Mouse (Mus musculus): ENCODE data around the gene Hnrnpdl. TPM values are rescaled to one million over a fixed set of nuclear protein-coding genes. Genes with fewer than 3 reads are reported as not detected.

The Hnrnpdl gene
- polyA plus RNA-seq (2015; fragmentation: Nextera tagmentation; extraction: Ambion mirVana): 231 and 237 TPM in 2 replicates

DNA sequence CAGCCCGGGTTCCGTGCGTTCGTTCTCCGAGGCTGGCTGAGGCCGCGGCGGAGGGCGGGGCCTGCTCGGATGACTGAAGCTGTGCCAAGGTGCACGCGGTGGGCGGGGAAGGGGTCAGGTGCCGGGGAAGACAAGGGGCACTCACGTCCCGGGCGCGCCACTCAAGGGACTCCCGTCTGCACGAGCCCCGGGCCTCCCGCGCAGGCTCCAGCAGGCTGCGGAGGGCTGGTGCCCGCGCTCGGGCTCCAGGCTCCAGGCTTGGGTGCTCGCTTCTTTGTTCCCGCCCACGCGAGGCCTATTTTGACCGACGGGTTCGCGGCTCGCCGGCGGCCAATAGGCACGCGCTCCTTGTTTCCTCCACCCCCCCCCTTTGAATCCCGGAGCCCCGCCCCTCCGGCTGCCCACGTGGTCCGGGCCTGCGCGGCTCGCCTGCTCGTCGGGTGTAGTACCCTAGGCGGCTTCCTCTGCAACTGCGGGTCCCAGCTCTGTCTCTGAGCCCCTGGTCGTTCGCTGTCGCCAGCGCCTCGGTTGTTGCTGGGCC is at the start of gene Hnrnpdl, which contains the start of gene Enoph1:
Gene Hnrnpdl (minus strand): TSS at position 63 of the 541 bp plus-strand sequence.
Gene Enoph1 (plus strand): TSS at position 384 of the 541 bp plus-strand sequence.
- H3K36me3 ChIP-seq: peaks cover 17% of the 10 kb centered on the region
- peak within 1 kb of the TSS; percentile 100 for H3K27ac ChIP-seq
- peak within 1 kb of the TSS; percentile 78 for H3K4me2 ChIP-seq
- no peaks in the 10 kb centered on the region for H3K27me3 ChIP-seq
- H3K9ac ChIP-seq: peak within 1 kb of the TSS; percentile 99
- WGBS: under 1% methylated on average over 56 of the region's 57 CpGs
- ATAC-seq (ENCODE audit: low FRiP score): peak; percentile 92
- no peaks in the 10 kb centered on the region for H3K9me3 ChIP-seq
- H3K4me3 ChIP-seq: peak within 1 kb of the TSS; percentile 89
- peaks cover 57% of the 10 kb centered on the region for H3K4me1 ChIP-seq (replicated peaks)

GRCm38 (mm10) chr5:100085097-100085496 is 45.6 kb upstream of the Hnrnpdl start:
- no peak for ATAC-seq (ENCODE audit: low FRiP score)
- H3K27ac ChIP-seq: peak overlapping the region; percentile 50; the same call in 1 of the 2 replicates
- no peaks in the 10 kb centered on the region for H3K27me3 ChIP-seq
- WGBS: 61% methylated on average over 8 of the region's 8 CpGs
- H3K4me2 ChIP-seq: no peak overlapping the region
- H3K4me3 ChIP-seq: no peak overlapping the region
- peaks cover 26% of the 10 kb centered on the region for H3K4me1 ChIP-seq (replicated peaks)
- H3K36me3 ChIP-seq: no peaks in the 10 kb centered on the region
- no peak overlapping the region for H3K9ac ChIP-seq
- no peaks in the 10 kb centered on the region for H3K9me3 ChIP-seq

DNA sequence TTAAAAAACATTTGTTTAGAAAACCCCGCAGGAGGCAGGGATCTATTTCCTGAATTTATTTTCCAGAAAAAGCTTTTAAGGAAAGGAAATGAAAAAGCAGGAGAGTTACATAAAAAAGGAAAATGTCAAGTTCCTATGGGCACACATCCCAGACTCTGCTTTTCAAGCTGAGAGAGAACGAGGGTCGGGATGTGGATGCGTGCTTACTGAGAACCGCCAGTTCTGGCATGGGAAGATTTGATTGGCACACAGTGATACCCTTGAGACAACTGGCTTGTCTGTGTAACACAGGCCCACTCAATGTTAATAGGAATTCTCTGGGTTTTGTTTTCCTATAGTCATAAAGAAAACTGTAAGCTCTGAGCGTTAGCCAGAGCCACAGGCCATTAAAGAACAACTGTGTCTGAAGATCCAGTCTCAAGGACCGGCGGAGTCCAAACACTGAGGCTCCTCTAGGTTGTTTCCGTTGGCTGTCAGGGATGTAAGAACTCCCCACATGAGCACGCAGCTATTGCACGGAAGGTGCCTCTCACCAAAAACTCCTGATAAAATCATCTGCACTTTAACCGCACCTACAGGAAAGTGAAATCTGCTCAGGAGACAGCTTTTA is 44.6 kb upstream of the Hnrnpdl start:
- WGBS: 61% methylated on average over 12 of the region's 12 CpGs
- Histone ChIP-seq H3K27me3 (no peaks in the 10 kb centered on the region), H3K36me3 (no peaks in the 10 kb centered on the region), H3K4me3 (no peak overlapping the region), H3K4me1 (replicated peaks) (peaks cover 32% of the 10 kb centered on the region), H3K4me2 (no peak overlapping the region), H3K9ac (no peak overlapping the region), H3K27ac (peak overlapping the region; percentile 48), H3K9me3 (no peaks in the 10 kb centered on the region)
- ATAC-seq (ENCODE audit: low FRiP score): no peak

DNA sequence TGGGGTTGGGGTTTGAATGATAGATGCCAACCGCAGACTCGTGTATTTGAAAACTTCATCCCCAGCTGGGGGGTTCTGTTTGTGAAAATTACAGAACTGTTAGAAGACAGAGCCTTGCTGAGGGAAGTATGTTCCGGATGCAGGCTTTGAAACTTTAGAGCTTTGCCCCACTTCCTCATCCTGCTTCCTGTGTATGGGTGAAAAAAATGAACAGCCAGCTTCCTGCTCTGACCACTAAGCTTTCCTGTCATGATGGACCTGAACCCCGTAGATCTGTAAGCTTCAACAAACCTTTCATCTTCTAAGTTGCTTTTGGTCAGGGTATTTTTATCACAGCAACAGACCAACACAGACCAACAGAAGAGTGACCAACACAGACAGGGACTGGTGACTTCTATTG is 42.5 kb upstream of the Hnrnpdl start:
- H3K4me2 ChIP-seq: no peak overlapping the region
- H3K36me3 ChIP-seq: no peaks in the 10 kb centered on the region
- H3K4me1 ChIP-seq (replicated peaks): peaks cover 39% of the 10 kb centered on the region
- H3K27me3 ChIP-seq: no peaks in the 10 kb centered on the region
- H3K4me3 ChIP-seq: no peak overlapping the region
- no peak overlapping the region for H3K9ac ChIP-seq
- 93% methylated on average over 4 of the region's 4 CpGs for WGBS
- no peak for ATAC-seq (ENCODE audit: low FRiP score)
- no peak overlapping the region for H3K27ac ChIP-seq
- H3K9me3 ChIP-seq: no peaks in the 10 kb centered on the region

DNA sequence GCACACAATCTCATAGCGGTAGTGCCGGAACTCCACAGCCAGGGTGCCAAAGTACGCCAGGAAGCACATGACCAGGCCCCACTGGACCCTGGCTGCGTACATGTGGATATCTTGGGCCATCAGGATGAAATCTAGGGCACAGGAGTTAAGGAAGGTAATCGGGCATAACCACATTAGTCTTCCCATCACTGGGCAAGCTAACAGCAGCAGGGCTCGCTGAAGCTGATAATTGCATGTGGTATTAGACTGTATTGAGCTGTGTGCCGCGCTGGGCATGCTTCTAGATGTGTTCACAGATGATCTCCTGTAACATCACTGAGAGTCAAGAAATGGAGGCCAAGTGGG is 40.4 kb upstream of the Hnrnpdl start:
- peak; percentile 50; the same call in 1 of the 2 replicates for ATAC-seq (ENCODE audit: low FRiP score)

GRCm38 (mm10) chr5:100079040-100079930 is 39.8 kb upstream of the Hnrnpdl start:
- Histone ChIP-seq H3K9ac (peak overlapping the region; percentile 55; the same call in 1 of the 2 replicates), H3K4me1 (replicated peaks) (peaks cover 26% of the 10 kb centered on the region), H3K36me3 (no peaks in the 10 kb centered on the region), H3K27ac (no peak overlapping the region), H3K4me3 (peak overlapping the region; percentile 27), H3K9me3 (no peaks in the 10 kb centered on the region), H3K4me2 (peak overlapping the region; percentile 48), H3K27me3 (no peaks in the 10 kb centered on the region)
- peak; percentile 62 for ATAC-seq (ENCODE audit: low FRiP score)
- WGBS: 33% methylated on average over 36 of the region's 36 CpGs

More for the DNA sequence above, 40.4 kb upstream of the Hnrnpdl start:
- Histone ChIP-seq H3K27ac (no peak overlapping the region), H3K27me3 (no peaks in the 10 kb centered on the region), H3K36me3 (no peaks in the 10 kb centered on the region), H3K9me3 (no peaks in the 10 kb centered on the region), H3K4me3 (no peak overlapping the region), H3K9ac (no peak overlapping the region), H3K4me1 (replicated peaks) (peaks cover 27% of the 10 kb centered on the region), H3K4me2 (peak overlapping the region; percentile 48; the same call in 1 of the 2 replicates)
- WGBS: 72% methylated on average over 8 of the region's 8 CpGs

DNA sequence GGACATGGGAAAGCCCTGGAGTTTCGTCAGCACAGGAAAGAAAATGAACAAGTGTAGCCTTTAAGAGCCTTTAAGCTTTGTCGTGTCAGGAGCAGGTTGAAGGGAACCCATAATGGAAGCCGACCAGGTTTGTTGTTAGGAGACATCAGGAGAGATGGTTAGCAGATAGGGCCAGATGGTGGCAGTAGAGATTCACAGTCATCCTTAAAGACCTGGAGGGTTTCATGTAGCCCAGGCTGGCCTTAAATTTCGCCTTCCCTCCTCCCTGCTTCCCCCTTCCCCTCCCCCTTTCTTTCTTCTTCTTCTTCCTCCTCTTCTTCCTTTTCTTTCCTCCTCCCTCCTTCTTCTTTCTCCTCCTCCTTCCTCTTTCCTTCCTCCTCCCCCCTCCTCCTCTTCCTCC is 35.1 kb upstream of the Hnrnpdl start:
- no peak overlapping the region for H3K9ac ChIP-seq
- no peak overlapping the region for H3K4me2 ChIP-seq
- H3K36me3 ChIP-seq: peaks cover 11% of the 10 kb centered on the region
- no peaks in the 10 kb centered on the region for H3K27me3 ChIP-seq
- ATAC-seq (ENCODE audit: low FRiP score): no peak
- H3K27ac ChIP-seq: no peak overlapping the region
- peaks cover 17% of the 10 kb centered on the region for H3K4me1 ChIP-seq (replicated peaks)
- no peak overlapping the region for H3K4me3 ChIP-seq
- WGBS: 59% methylated on average over 4 of the region's 4 CpGs
- H3K9me3 ChIP-seq: no peaks in the 10 kb centered on the region

DNA sequence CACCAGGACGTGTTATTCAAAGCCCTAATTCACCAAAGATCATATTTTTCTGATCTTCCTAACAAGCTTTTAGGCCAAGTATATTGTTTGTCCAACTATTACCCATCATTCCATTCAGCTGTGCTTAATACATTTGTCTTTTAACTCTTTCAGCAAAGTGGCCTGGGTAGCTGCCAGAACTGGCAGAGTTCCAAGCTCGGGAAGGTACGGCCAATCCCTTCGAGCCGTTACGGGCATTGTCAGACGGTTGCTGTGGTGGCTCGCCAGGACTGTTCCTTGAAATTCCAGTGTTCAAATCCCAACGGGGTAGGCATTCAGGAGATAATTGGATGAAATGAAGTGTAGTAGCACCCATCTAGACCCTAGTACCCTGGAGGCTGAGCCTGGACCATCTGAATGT is 33.1 kb upstream of the Hnrnpdl start:
- no peaks in the 10 kb centered on the region for H3K9me3 ChIP-seq
- 61% methylated on average over 9 of the region's 9 CpGs for WGBS
- no peak overlapping the region for H3K4me2 ChIP-seq
- no peak overlapping the region for H3K27ac ChIP-seq
- H3K9ac ChIP-seq: no peak overlapping the region
- no peak for ATAC-seq (ENCODE audit: low FRiP score)
- no peaks in the 10 kb centered on the region for H3K27me3 ChIP-seq
- peaks cover 5% of the 10 kb centered on the region for H3K4me1 ChIP-seq (replicated peaks)
- H3K4me3 ChIP-seq: no peak overlapping the region
- H3K36me3 ChIP-seq: peaks cover 26% of the 10 kb centered on the region

DNA sequence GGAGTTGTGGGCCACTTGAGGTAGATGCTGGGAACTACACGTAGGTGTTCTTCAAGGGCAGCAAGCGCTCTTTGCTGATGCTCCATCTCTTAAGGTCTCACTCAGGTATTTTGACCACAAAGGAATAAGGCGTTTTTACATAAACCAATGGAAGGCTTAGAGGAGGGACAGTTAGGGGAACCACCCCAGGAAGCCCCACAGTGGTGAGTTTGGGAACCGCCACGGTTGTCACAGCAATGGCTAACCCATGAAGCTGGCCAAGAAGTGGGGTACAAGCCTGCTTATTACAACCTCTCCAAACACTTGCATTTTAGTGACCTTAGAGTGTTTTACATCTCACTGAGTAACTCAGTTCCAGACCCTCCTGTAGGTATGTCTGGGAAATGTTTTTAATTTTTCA is 32.1 kb upstream of the Hnrnpdl start:
- Histone ChIP-seq H3K27me3 (no peaks in the 10 kb centered on the region), H3K36me3 (peaks cover 36% of the 10 kb centered on the region), H3K9ac (no peak overlapping the region), H3K4me3 (no peak overlapping the region), H3K9me3 (no peaks in the 10 kb centered on the region), H3K4me1 (replicated peaks) (peaks cover 5% of the 10 kb centered on the region), H3K27ac (no peak overlapping the region), H3K4me2 (no peak overlapping the region)
- no peak for ATAC-seq (ENCODE audit: low FRiP score)
- 92% methylated on average over 5 of the region's 5 CpGs for WGBS

GRCm38 (mm10) chr5:100070255-100070654 is 30.8 kb upstream of the Hnrnpdl start:
- WGBS: 29% methylated on average over 3 of the region's 3 CpGs
- no peak overlapping the region for H3K4me2 ChIP-seq
- no peak overlapping the region for H3K9ac ChIP-seq
- no peak overlapping the region for H3K27ac ChIP-seq
- 0 out of 2 replicates have a peak, but pooled peaks have one; percentile 34 for ATAC-seq (ENCODE audit: low FRiP score)
- peaks cover 49% of the 10 kb centered on the region for H3K36me3 ChIP-seq
- H3K4me1 ChIP-seq (replicated peaks): peaks cover 5% of the 10 kb centered on the region
- no peaks in the 10 kb centered on the region for H3K27me3 ChIP-seq
- no peak overlapping the region for H3K4me3 ChIP-seq
- no peaks in the 10 kb centered on the region for H3K9me3 ChIP-seq

- H3K4me2 ChIP-seq: no peak overlapping the region
- H3K27me3 ChIP-seq: no peaks in the 10 kb centered on the region
- no peaks in the 10 kb centered on the region for H3K9me3 ChIP-seq
- peaks cover 5% of the 10 kb centered on the region for H3K4me1 ChIP-seq (replicated peaks)
- no peak overlapping the region for H3K4me3 ChIP-seq
- H3K9ac ChIP-seq: no peak overlapping the region
- H3K36me3 ChIP-seq: peaks cover 56% of the 10 kb centered on the region
- WGBS: 93% methylated on average over 2 of the region's 2 CpGs
- H3K27ac ChIP-seq: no peak overlapping the region
- no peak for ATAC-seq (ENCODE audit: low FRiP score)
These were observed 30.1 kb upstream of the Hnrnpdl start for GRCm38 (mm10) chr5:100069526-100069925.

DNA sequence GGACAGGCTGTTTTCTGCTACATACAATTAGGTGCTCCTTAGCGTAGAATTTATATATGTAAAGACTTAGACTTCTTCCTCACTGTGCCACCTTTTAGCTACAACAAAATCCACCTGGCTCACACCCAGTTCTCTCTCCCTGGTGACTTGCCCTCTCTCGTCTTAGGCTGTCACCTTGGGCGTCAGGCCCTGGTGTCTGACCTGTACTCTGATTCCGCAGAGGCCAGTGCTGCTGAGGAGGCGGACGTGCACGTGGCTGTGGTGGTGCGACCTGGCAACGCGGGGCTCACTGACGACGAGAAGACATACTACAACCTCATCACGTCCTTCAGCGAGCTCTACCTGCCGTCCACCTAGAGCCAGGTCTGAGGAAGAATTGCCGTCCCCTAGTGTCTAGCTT is 28.1 kb upstream of the Hnrnpdl start:
- Histone ChIP-seq H3K4me3 (no peak overlapping the region), H3K27me3 (no peaks in the 10 kb centered on the region), H3K4me1 (replicated peaks) (no peaks in the 10 kb centered on the region), H3K27ac (no peak overlapping the region), H3K9ac (no peak overlapping the region), H3K4me2 (no peak overlapping the region), H3K9me3 (no peaks in the 10 kb centered on the region), H3K36me3 (peaks cover 61% of the 10 kb centered on the region)
- 94% methylated on average over 16 of the region's 16 CpGs for WGBS
- ATAC-seq (ENCODE audit: low FRiP score): no peak
